Mouse (Mus musculus) heart, adult 9 months (tissue): ENCODE measurements around the gene Ctbp1.

Experiments
- DNase-seq, 2 experiments: peaks; one replicate each; pipeline ENCODE4 v3.0.0; 2022; ENCODE audit warnings: low spot score in 2 of 2

Gene Ctbp1

DNA sequence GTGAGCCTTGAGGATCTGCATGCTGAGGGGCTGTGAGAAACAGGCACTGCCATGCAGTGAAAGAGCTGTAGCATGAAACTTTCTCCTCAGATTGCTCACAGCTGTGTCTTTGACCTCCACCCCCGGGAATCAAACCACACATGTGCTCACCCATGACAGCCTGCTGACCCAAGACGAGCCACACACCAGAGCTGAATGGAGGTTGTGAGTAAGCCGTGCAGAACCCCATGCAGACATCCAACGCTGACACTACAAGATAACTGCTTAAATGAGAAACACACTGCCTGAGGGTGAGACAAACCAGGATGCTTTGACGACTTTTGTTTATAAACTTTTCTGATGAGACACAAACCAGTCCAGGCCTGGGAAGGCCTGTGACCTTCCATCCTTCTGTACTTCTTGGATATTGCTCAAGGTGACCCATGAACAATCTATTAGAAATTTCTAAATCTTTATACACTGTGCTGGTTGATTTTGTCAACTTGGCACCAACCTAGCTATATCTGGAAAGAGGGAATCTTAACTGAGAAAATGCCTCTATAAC is 30.3 kb downstream of the Ctbp1 start:
- DNase-seq: peak; percentile 56 to 68

GRCm38 (mm10) chr5:33239934-33240333 is 34.9 kb downstream of the Ctbp1 start:
- DNase-seq: peak; percentile 63 to 70

DNA sequence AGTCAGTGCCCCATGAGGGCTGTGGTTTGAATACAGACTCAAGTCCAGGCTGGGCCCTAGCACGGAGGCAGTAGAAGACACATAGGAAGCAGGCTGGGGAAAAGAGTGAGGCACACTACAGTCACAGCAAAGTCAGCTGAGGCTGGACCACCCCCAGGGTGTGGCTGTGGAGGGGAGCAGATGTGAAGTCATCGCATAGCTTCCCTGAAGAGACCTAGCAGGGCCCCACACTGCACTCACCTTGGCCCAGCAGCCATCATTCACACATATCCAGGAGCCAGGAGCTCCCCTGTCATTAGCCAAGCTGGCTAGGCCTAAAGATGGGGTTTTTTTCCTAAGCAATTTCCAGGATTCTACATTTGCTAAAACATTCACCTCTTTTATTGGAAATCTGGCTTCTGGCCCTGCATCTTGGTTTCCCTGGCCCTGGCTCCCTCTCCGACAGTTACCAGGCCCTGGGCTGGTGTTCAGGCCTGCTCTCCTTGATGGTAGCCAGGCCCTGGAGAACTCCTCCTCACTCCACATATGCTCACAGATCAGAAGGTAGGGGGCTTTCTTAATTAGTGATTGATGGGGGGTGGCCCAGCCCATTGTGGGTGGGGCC is 35.6 kb downstream of the Ctbp1 start:
- no peak for DNase-seq

DNA sequence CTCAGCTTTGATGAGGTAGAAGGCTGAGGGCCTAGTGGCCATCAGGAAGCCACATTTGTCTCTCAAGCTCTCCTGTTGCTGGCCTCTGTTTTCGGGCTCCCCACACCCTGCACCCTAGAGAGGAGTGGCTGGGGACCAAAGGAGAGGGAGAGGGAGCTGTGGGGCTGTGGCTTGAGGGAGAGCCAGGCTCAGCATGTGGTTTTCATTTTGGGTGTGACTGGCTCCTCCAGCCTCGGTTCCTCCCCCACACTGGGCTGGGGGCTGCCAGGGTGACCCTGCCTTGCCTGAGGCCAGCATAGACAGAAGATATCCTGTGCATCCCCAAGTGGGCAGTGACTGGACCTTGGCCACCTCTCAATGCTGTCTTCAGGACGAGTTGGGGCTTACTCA is 36.5 kb downstream of the Ctbp1 start:
- DNase-seq: no peak

DNA sequence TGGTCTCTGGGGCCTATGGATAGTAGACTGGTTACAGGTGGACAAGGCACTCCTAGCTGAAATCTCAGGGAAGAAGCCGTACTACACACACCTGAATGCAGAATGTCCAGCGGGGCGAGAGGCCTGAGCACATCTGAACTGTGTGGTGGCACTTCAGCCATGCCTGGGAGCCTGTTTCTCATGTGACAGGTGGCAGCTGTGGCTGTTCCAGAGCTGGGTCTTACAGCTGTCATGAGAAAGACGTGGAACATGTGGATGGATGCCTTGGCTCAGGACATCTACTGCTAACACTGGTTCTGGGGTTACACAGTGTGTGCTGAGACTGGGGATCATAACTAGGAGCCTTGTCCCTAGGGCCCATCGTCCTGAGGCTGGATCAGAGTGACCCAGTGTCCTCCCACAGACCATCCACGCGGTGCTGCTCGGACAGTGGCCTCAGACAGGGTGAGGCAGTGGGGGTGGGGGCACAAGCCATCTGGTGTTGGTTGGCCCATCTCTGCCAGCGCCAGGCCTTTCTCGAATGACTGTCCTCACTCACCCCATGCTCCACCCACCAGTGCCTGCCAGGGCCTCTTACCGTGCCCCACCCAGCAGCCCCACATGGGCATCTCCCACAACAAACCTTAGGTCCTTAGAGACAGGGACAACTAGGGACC is 37.1 kb downstream of the Ctbp1 start:
- DNase-seq: no peak

DNA sequence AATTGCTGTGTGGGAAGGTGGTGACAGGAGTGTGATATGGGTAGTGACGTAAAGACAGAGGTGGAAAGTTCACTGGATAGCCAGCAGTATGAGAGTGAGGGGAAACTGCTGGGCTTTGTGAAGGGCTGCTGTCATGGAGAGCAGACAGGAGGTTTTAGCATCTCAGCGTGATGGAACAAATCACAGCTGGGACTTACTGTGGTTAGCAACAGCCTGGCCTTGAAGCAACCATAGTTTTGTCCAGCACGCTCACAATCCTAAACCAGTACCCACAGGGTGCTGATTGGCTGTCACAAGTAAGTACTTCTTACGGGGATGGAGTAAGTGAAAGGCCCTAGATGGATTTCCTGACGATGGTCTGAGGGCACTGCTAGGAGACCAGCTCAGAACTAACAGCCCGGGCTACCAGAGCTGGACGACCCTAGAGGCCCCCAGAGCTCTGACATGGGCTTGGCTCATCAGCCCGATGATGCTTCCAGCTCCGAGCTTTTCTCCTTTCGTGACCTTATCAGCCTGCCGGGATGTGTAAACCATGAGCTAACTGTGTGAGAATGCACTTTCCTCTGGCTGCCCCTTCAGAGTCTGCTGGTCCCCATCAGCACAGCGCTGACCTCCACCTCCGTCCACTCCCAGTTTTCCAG is 40.3 kb downstream of the Ctbp1 start:
- peak; percentile 64 to 67 for DNase-seq

DNA sequence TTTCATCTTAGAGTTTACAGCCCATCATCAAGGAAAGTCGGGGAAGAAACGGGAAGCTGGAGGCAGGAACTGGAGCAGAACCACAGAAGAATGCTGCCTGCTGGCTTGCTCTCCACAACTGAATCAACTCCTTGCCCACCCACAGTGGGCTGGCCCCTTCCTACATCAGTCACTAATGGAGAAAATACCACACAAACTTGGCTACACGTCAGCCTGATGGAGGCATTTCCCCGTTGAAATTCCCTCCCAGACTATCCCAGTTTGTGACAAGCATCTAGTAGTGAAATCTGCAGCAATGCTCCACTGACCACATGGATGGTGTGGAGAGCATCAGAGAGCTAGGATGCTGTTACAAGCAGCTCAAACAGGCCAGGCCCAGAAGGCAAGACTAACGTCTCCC is 42.0 kb downstream of the Ctbp1 start:
- DNase-seq: no peak

DNA sequence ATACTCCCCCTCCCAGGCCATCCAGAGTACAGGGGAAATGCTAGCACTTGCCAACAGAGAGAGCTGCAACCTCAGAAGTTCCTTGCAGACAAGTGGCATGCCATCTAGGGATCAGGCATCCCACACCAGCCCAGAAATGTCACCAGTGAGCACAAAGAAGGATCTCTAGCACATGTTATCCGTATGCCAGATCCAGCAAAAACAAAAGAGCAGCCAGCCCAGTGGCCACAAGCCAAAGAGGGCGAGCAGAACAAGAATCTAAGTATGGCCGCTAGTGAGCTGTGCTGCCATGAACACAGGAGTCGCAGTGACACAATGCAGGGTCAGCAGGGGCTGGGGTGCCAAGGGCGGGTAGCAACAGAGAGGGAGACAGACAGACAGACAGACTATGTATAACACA is 44.5 kb downstream of the Ctbp1 start:
- DNase-seq: no peak

DNA sequence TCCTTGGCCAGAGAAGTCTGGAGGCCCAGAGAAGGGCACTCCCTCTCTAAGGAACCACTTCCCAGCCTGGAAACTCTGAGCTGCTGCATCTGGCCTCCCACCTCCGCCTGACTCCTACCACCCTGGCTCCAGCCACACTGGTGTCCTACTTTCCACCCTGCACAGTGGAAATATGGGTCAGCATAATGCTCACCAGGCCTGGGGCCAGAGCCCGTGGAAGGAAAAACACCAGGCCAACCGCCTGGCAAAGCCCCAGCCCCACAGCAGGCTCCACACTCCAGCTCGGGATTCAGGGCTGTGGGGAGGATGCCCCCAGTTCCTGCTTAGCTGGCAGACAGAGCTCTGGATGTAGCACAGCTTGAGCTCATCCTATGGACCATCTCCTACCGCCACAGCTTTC is 46.4 kb downstream of the Ctbp1 start:
- peak; percentile 49 to 68 for DNase-seq

GRCm38 (mm10) chr5:33225673-33226072 is 49.1 kb downstream of the Ctbp1 start:
- no peak for DNase-seq

DNA sequence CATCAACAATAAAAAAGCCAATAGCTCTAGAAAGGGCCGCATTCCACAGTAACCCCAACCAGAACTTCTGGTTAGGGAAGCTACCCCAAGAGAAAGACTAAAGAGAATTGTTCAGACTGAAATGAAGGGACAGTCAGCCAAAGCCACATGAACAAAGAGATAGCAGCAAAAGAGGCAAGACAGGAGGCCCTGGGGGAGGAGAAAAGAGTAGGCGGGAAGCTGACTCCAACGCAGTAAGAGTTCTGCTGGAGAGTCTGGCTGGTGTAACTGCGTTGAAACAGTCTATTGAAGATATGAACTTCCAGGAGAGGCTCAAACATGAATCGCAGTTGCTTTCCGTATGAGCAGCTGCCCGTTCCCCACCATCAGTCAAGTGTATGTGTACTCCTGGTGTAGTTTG is 50.3 kb downstream of the Ctbp1 start:
- no peak for DNase-seq

DNA sequence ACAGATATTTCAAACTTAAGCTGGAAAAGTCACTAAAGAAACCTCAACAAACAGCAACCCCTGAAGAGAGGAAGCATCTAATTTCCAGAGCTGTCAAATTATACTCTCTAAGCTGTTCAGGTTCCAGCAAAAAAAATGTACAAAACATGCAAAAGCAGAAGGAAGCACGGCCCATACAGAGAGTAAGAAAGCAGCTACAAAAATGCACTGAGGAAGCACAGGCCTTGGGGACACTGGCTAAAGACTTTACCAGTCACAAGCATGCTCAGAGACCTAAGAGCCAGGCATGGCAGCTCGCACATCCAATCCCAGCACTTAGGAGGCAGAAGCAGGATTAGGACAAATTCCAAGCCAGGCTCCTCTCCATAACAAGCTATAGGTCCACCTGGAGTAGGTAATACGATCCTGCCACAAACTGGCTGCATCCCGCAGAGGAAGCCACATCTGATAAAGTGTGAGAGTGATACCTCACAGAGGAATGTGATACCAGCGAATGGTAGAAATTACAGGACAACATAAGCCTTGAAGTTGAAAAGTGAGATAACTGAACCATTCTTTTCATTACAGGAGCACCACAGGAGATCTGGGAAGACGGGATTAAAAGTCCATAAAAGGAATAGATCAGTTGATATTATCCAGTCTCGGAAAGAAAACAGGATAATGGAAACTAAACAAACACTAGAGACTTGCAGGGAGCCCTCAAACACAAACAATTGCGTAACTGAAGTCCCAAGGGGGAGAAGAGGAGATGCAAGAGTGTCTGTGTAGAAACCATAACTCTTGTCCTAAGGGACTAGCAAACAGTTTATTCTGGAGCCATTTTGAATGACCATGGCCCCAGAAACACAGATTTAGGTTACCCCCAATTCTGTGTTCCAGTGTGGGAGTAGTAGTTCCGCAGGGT is 51.7 kb downstream of the Ctbp1 start:
- no peak for DNase-seq

DNA sequence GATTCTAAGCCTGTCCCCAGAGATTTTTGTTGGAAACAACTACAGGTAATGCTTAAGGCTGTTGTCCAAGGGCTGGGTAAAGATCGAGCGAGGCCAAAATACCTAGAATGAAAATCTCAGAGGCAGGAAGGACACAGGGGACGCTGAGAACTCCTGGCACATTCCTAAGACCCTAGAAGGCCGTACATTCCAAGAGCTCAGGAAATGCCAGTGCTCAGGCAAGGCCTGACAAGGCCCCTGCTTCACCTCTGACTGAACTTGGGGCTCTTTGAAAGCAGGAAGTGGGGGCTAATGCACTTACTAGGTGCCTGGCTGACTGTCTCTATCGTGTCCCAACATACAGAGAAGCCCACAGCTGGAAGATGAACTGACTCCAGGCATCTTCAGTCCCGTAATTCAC is 52.4 kb downstream of the Ctbp1 start:
- DNase-seq: peak in 1 of 2 experiments; percentile 49

GRCm38 (mm10) chr5:33220350-33221044 is 54.3 kb downstream of the Ctbp1 start:
- peak in 1 of 2 experiments; percentile 42 for DNase-seq

DNA sequence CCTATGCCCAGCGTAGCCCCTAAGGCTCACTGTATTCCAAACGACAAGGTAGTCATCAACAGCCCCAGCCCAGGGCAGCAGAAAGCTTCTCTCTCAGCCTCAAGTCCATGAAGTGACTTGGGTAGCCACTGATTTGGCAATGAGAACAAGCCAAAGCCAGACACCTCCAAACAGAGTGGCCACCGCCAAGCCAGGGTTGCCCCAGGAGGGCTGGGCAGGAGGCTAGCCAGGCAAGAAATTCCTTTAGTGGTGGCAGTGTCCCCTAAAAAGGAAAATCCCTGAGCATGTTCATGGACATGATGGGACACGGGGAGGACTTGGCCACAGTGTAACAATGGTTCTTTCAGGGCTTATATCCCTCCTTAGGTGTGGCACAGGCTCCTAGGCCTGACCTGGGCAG is 55.0 kb downstream of the Ctbp1 start:
- DNase-seq: no peak

GRCm38 (mm10) chr5:33218746-33219449 is 55.9 kb downstream of the Ctbp1 start:
- DNase-seq: no peak

GRCm38 (mm10) chr5:33218081-33218480 is 56.7 kb downstream of the Ctbp1 start, which contains the start of gene Spon2:
TSS of gene Spon2 (minus strand) at chr5:33218455.
- DNase-seq: no peak

GRCm38 (mm10) chr5:33217663-33218062 is 57.1 kb downstream of the Ctbp1 start:
- no peak for DNase-seq

DNA sequence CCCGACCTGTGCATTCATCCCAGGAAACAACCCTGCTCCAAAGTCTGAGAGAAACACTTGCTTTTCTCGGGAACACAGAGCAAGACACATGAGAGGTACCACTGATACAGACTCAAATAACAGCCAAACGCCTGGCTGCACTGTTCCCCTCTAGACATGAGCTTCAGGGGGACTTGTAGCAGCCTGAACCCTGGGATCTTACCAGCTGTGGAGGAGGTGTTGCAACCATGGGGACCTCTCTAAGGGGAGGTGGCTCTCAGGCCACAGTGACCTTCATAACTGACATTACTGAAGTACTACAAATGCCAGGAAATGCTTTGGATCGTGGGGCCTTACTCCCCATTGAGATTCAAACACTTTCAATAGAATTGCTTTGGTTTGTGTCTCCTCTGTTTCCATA is 60.1 kb downstream of the Ctbp1 start:
- peak in 1 of 2 experiments; percentile 38 for DNase-seq

DNA sequence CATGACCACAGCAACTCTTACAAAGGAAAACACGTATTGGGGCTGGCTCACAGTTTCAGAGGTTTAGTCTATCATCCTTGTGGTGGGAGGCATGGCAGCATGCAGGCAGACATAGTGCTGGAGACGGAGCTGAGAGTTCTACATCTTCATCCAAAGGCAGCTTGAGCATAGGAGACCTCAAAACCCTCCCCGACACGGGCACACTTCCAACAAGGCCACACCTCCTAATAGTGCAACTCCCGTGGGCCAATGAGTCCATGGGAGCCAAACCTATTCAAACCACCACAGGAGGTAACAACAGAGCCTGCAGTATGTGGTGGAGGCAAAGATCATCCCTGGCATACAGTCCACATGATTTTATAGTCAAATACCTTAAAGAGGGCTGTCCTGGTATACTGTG is 63.5 kb downstream of the Ctbp1 start:
- no peak for DNase-seq

GRCm38 (mm10) chr5:33210515-33210914 is 64.3 kb downstream of the Ctbp1 start:
- DNase-seq: no peak
